Mouse (Mus musculus) erythroblast, embryonic 14.5 days (primary cell): ENCODE results near the gene Plekha8. TPM values are rescaled to one million over a fixed set of nuclear protein-coding genes. Genes with fewer than 3 reads are reported as not detected.

Source experiments
- H3K27me3 ChIP-seq: 2 replicates; pipeline ENCODE4 v1.6.1; 2012; ENCODE audit warnings: inconsistent platforms; ENCODE audit not compliant: control insufficient read depth
- H3K36me3 ChIP-seq: 2 replicates; pipeline ENCODE4 v1.6.1; 2012; ENCODE audit warnings: mild to moderate bottlenecking, inconsistent platforms; ENCODE audit not compliant: control insufficient read depth
- H3K4me1 ChIP-seq: 2 replicates; pipeline ENCODE4 v1.6.1; 2012; ENCODE audit warnings: inconsistent platforms; ENCODE audit not compliant: control insufficient read depth
- H3K4me3 ChIP-seq: replicated peaks from 2 replicates; pipeline ENCODE3; 2012; ENCODE audit warnings: moderate library complexity, mild to moderate bottlenecking, inconsistent platforms
- H3K9me3 ChIP-seq: 2 replicates; pipeline ENCODE4 v1.6.1; 2012; ENCODE audit warnings: low read length, inconsistent platforms, mixed read lengths; ENCODE audit not compliant: control insufficient read depth
- GATA1 ChIP-seq: IDR thresholded peaks from 2 replicates; pipeline ENCODE4 v1.6.1; 2012; ENCODE audit warnings: low read length, inconsistent platforms, mixed read lengths
- TAL1 ChIP-seq: IDR thresholded peaks from 3 replicates; pipeline ENCODE4 v1.6.1; 2012; ENCODE audit warnings: low read length, inconsistent platforms, mixed read lengths
- polyA plus RNA-seq: library from polyadenylated mRNA; stranded (reverse); fragments of >175 nt; gene quantifications from 2 replicates; pipeline ENCODE4 v1.2.3, GENCODE M21; 2012

Gene Plekha8
- polyA plus RNA-seq, 1 experiment = 0.02 TPM

GRCm38 (mm10) chr6:54595330-54595878 lies 493 bp downstream of the Plekha8 start:
- TF ChIP-seq GATA1 = no peak
- TF ChIP-seq TAL1 = no peak
- Histone ChIP-seq H3K27me3 (peaks cover 8% of the 10 kb centered on the region), H3K4me3 (peak overlapping the region; percentile 81), H3K4me1 (peaks cover 43% of the 10 kb centered on the region), H3K9me3 (no peaks in the 10 kb centered on the region), H3K36me3 (no peaks in the 10 kb centered on the region)

GRCm38 (mm10) chr6:54597208-54597607 lies 2.3 kb downstream of the Plekha8 start, which contains the start of gene Fkbp14:
Fkbp14 (minus strand) TSS chr6:54597308.
- Histone ChIP-seq H3K27me3 (peaks cover 8% of the 10 kb centered on the region), H3K9me3 (no peaks in the 10 kb centered on the region), H3K4me1 (peaks cover 35% of the 10 kb centered on the region), H3K36me3 (no peaks in the 10 kb centered on the region), H3K4me3 (no peak within 1 kb of the TSS)
- TF ChIP-seq GATA1 (no peak), TAL1 (no peak)

DNA sequence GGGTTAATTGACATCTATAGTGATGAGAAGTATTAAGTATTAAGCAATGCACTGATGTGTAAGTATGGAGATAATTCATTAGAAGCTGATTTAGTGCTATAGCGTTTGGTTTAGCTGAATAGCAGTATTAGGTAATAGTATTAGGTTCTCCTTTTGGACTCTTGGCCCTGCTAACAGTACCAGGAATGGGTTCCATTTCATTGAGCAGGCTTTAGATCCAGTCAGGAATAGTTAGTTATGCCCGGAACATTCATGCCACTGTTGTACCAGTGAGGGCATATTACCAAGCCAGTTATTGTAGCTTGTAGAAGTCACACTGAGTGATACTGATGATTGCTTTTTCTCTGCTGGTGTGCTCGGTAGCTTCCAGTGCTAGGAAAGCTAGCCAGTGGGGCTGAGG lies 2.8 kb downstream of the Plekha8 start:
- peaks cover 8% of the 10 kb centered on the region for H3K27me3 ChIP-seq
- H3K4me3 ChIP-seq = no peak overlapping the region
- H3K4me1 ChIP-seq = peaks cover 31% of the 10 kb centered on the region
- TF ChIP-seq GATA1 (no peak), TAL1 (no peak)
- H3K9me3 ChIP-seq = no peaks in the 10 kb centered on the region
- H3K36me3 ChIP-seq = no peaks in the 10 kb centered on the region

DNA sequence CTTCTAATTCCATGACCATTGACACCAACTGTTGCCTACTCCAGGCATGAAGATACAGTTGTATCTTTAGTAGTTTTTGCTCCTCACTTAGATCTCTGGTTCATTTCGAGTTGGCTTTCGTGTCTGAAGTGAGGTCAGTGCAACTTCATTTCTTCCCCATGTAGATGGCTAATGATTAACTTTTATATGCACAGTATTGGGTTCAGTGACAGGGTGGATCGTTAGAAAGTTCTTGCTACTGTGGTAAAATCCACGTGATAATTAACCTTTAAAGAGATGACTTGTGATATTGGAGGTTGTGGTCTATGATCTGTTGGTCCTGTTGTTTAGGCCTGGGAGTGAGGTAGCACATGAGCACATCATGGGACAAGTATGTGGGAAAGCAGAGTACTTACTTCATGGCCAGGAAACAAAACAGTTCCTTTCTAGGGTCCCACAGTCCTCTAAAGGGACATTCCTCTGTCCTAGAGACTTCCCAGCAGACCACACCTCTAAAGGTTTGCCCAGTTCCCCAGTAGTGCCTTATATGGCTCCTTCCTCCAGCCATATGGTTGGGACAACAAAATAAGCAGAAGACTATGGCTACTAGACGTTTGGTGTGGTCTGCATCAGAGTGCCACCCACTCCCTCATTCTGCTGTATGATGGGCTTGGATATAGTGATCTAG lies 5.9 kb downstream of the Plekha8 start:
- no peaks in the 10 kb centered on the region for H3K9me3 ChIP-seq
- H3K4me3 ChIP-seq = no peak overlapping the region
- H3K27me3 ChIP-seq = peaks cover 2% of the 10 kb centered on the region
- peaks cover 3% of the 10 kb centered on the region for H3K4me1 ChIP-seq
- TF ChIP-seq GATA1 (no peak), TAL1 (no peak)
- no peaks in the 10 kb centered on the region for H3K36me3 ChIP-seq

DNA sequence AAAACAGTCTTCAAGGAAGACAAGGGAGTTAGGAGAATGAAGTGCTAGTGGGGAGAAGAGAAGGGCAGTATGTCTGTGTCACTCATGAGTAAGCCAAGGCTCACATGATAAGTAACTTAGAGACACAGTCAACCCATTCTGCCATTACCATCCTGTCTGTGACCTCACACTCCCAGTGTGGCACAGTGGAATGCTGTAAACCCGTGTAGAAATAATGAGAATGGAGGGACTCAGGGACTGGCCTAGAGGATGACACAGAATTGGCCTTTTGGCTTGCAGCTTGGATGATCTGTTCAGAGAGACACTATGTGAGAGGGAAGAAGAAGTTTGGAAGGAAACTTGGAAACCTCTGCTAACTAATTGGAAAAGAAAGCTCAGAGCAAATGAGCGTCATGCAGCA lies 8.0 kb downstream of the Plekha8 start:
- no peaks in the 10 kb centered on the region for H3K36me3 ChIP-seq
- no peak overlapping the region for H3K4me3 ChIP-seq
- H3K9me3 ChIP-seq = no peaks in the 10 kb centered on the region
- no peaks in the 10 kb centered on the region for H3K4me1 ChIP-seq
- no peaks in the 10 kb centered on the region for H3K27me3 ChIP-seq
- TF ChIP-seq GATA1 (no peak), TAL1 (no peak)

- no peak overlapping the region for H3K4me3 ChIP-seq
- TF ChIP-seq TAL1 (no peak), GATA1 (no peak)
- no peaks in the 10 kb centered on the region for H3K27me3 ChIP-seq
- H3K36me3 ChIP-seq = no peaks in the 10 kb centered on the region
- no peaks in the 10 kb centered on the region for H3K4me1 ChIP-seq
- no peaks in the 10 kb centered on the region for H3K9me3 ChIP-seq
These were observed 9.2 kb downstream of the Plekha8 start for GRCm38 (mm10) chr6:54604001-54604715.

DNA sequence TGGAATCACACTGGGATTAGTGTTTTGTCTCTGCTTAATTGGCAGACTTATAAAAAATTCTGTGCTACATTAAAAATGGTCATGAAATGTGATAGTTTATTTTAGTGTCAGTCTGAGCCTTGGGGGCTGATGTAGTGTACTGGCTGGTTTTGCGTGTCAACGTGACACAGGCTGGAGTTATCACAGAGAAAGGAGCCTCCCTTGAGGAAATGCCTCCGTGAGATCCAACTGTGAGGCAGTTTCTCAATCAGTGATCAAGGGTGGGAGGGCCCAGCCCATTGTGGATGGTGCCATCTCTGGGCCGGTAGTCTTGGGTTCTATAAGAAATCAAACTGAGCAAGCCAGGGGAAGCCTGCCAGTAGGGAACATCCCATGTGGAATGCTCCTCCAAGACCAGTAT lies 11.3 kb downstream of the Plekha8 start:
- 0 out of 2 replicates have a peak, but pooled peaks cover 3% of the 10 kb centered on the region for H3K9me3 ChIP-seq
- no peak for TF ChIP-seq GATA1
- TF ChIP-seq TAL1 = no peak
- H3K4me1 ChIP-seq = no peaks in the 10 kb centered on the region
- no peaks in the 10 kb centered on the region for H3K36me3 ChIP-seq
- no peak overlapping the region for H3K4me3 ChIP-seq
- H3K27me3 ChIP-seq = no peaks in the 10 kb centered on the region

GRCm38 (mm10) chr6:54617363-54617762 lies 22.5 kb downstream of the Plekha8 start:
- Histone ChIP-seq H3K4me1 (no peaks in the 10 kb centered on the region), H3K4me3 (no peak overlapping the region), H3K36me3 (peaks cover 5% of the 10 kb centered on the region), H3K27me3 (no peaks in the 10 kb centered on the region), H3K9me3 (no peaks in the 10 kb centered on the region)
- no peak for TF ChIP-seq GATA1
- TF ChIP-seq TAL1 = no peak

- TF ChIP-seq TAL1 (no peak), GATA1 (no peak)
- peaks cover 6% of the 10 kb centered on the region for H3K36me3 ChIP-seq
- no peaks in the 10 kb centered on the region for H3K27me3 ChIP-seq
- H3K9me3 ChIP-seq = no peaks in the 10 kb centered on the region
- H3K4me3 ChIP-seq = no peak overlapping the region
- H3K4me1 ChIP-seq = no peaks in the 10 kb centered on the region
These were observed 24.6 kb downstream of the Plekha8 start for GRCm38 (mm10) chr6:54619530-54619929.
